ENCODE assay signal across 22 mouse cellular contexts in genomic region chr5:116258321-116258860, GRCm38 (mm10). TPM values are rescaled to one million over a fixed set of nuclear protein-coding genes. Genes with fewer than 3 reads are reported as not detected.
DNase-seq lines count a peak whose midpoint lies in the region; ATAC-seq and TF ChIP-seq lines count a peak whose summit lies in the region.
"Had no signal": no experiment of that assay in that cellular context is flagged by ENCODE, and none has a peak within 500 bp of the region (broad histone marks: within the 10 kb centered on the region; RNA-seq: fewer than 3 reads in every experiment).

No protein-coding gene starts in this region.

- H3K9ac ChIP-seq in hindbrain, embryonic 15.5 days = no peak overlapping the region
- no peak overlapping the region for H3K9ac ChIP-seq in hindbrain, embryonic 11.5 days (ENCODE audit: low read depth, low read length)
- no peak overlapping the region for H3K9ac ChIP-seq in neural tube, embryonic 13.5 days
- no peak overlapping the region for H3K9ac ChIP-seq in neural tube, embryonic 15.5 days (replicated peaks)
- no peak overlapping the region for H3K9ac ChIP-seq in midbrain, postnatal 0 days (replicated peaks; ENCODE audit: low read length, poor library complexity, severe bottlenecking)
- H3K9ac ChIP-seq: forebrain, embryonic 15.5 days had no signal

- H3K27ac ChIP-seq in hindbrain, embryonic 15.5 days (replicated peaks) = peak overlapping the region; percentile 21; the same call in 1 of the 2 replicates
- no peak overlapping the region for H3K27ac ChIP-seq in hindbrain, embryonic 11.5 days (ENCODE audit: low read depth, low read length)
- H3K27ac ChIP-seq in neural tube, embryonic 13.5 days (replicated peaks) = peak overlapping the region; percentile 54
- no peak overlapping the region for H3K27ac ChIP-seq in neural tube, embryonic 15.5 days (replicated peaks)
- H3K27ac ChIP-seq in midbrain, postnatal 0 days (ENCODE audit: low read depth, low read length) = no peak overlapping the region
- H3K27ac ChIP-seq: forebrain, embryonic 15.5 days; kidney, postnatal 0 days had no signal

- no peaks in the 10 kb centered on the region for H3K36me3 ChIP-seq in hindbrain, embryonic 15.5 days
- no peaks in the 10 kb centered on the region for H3K36me3 ChIP-seq in hindbrain, embryonic 11.5 days (ENCODE audit: control insufficient read depth, insufficient read depth, low read length)
- H3K36me3 ChIP-seq in neural tube, embryonic 13.5 days = no peaks in the 10 kb centered on the region
- no peaks in the 10 kb centered on the region for H3K36me3 ChIP-seq in neural tube, embryonic 15.5 days
- no peaks in the 10 kb centered on the region for H3K36me3 ChIP-seq in midbrain, postnatal 0 days (ENCODE audit: insufficient read depth, low read length)
- H3K36me3 ChIP-seq: forebrain, embryonic 15.5 days had no signal

- no peak overlapping the region for H3K4me2 ChIP-seq in hindbrain, embryonic 15.5 days
- H3K4me2 ChIP-seq in hindbrain, embryonic 11.5 days (replicated peaks; ENCODE audit: low read depth, low read length) = no peak overlapping the region
- H3K4me2 ChIP-seq in neural tube, embryonic 13.5 days = no peak overlapping the region
- no peak overlapping the region for H3K4me2 ChIP-seq in neural tube, embryonic 15.5 days
- no peak overlapping the region for H3K4me2 ChIP-seq in midbrain, postnatal 0 days (ENCODE audit: low read depth, low read length, poor library complexity, severe bottlenecking)
- H3K4me2 ChIP-seq: forebrain, embryonic 15.5 days; heart, embryonic 11.5 days had no signal

- H3K9me3 ChIP-seq in hindbrain, embryonic 15.5 days = no peaks in the 10 kb centered on the region
- H3K9me3 ChIP-seq in hindbrain, embryonic 11.5 days (ENCODE audit: control insufficient read depth, low read length) = no peaks in the 10 kb centered on the region
- H3K9me3 ChIP-seq in neural tube, embryonic 13.5 days = no peaks in the 10 kb centered on the region
- H3K9me3 ChIP-seq in neural tube, embryonic 15.5 days (replicated peaks) = no peaks in the 10 kb centered on the region
- no peaks in the 10 kb centered on the region for H3K9me3 ChIP-seq in midbrain, postnatal 0 days (ENCODE audit: low read length)
- H3K9me3 ChIP-seq: forebrain, embryonic 15.5 days had no signal

- peak; percentile 3 for DNase-seq in cerebellum, adult 8-10 months
- no peak for DNase-seq in hindbrain, embryonic 11.5 days (ENCODE audit: low spot score)
- DNase-seq in midbrain, postnatal 0 days (ENCODE audit: low spot score) = peak; percentile 79
- DNase-seq in left cerebral cortex, postnatal 36 days (ENCODE audit: low spot score in 2 of 2) = no peak
- DNase-seq: adrenal gland, postnatal 25 days; embryo, embryonic 11 days; gastrocnemius, postnatal 14 days; heart, adult 11 months; kidney, adult 2 months; lung, postnatal 4 days; right cerebral cortex, postnatal 25 days; spleen, adult 18-20 months had no signal

- intact Hi-C loops in left cerebral cortex, postnatal 36 days (cut with DNase I) = no loop called here

- 38% methylated on average over 8 of the region's 8 CpGs for WGBS in hindbrain, embryonic 15.5 days
- WGBS in hindbrain, embryonic 11.5 days = 70% methylated on average over 8 of the region's 8 CpGs
- 27% methylated on average over 8 of the region's 8 CpGs for WGBS in neural tube, embryonic 13.5 days
- 33% methylated on average over 8 of the region's 8 CpGs for WGBS in neural tube, embryonic 15.5 days
- 41% methylated on average over 8 of the region's 8 CpGs for WGBS in midbrain, postnatal 0 days

- peaks cover 9% of the 10 kb centered on the region for H3K4me1 ChIP-seq in hindbrain, embryonic 15.5 days (replicated peaks)
- H3K4me1 ChIP-seq in hindbrain, embryonic 11.5 days (replicated peaks; ENCODE audit: control insufficient read depth, insufficient read depth, low read length) = no peaks in the 10 kb centered on the region
- H3K4me1 ChIP-seq in neural tube, embryonic 13.5 days (replicated peaks) = peaks cover 16% of the 10 kb centered on the region
- H3K4me1 ChIP-seq in neural tube, embryonic 15.5 days = peaks cover 10% of the 10 kb centered on the region
- no peaks in the 10 kb centered on the region for H3K4me1 ChIP-seq in midbrain, postnatal 0 days (ENCODE audit: insufficient read depth, low read length)

- TF ChIP-seq CTCF in midbrain, postnatal 0 days (IDR thresholded peaks at IDR 0.05) = peak; percentile 18; the same call in 1 of the 2 replicates

- H3K4me3 ChIP-seq in hindbrain, embryonic 15.5 days = no peak overlapping the region
- H3K4me3 ChIP-seq in hindbrain, embryonic 11.5 days (ENCODE audit: low read depth, low read length) = no peak overlapping the region
- no peak overlapping the region for H3K4me3 ChIP-seq in neural tube, embryonic 13.5 days
- no peak overlapping the region for H3K4me3 ChIP-seq in neural tube, embryonic 15.5 days (replicated peaks)
- no peak overlapping the region for H3K4me3 ChIP-seq in midbrain, postnatal 0 days (ENCODE audit: low read depth, low read length)
- H3K4me3 ChIP-seq: forebrain, embryonic 15.5 days; myocyte had no signal

- no peaks in the 10 kb centered on the region for H3K27me3 ChIP-seq in hindbrain, embryonic 15.5 days
- H3K27me3 ChIP-seq in hindbrain, embryonic 11.5 days (ENCODE audit: control insufficient read depth, insufficient read depth, low read length) = no peaks in the 10 kb centered on the region
- H3K27me3 ChIP-seq in neural tube, embryonic 13.5 days = no peaks in the 10 kb centered on the region
- H3K27me3 ChIP-seq in neural tube, embryonic 15.5 days (replicated peaks) = no peaks in the 10 kb centered on the region
- H3K27me3 ChIP-seq in midbrain, postnatal 0 days (ENCODE audit: insufficient read depth, low read length) = no peaks in the 10 kb centered on the region
- H3K27me3 ChIP-seq: forebrain, embryonic 15.5 days had no signal

- no peak for ATAC-seq in cerebellum, adult (ENCODE audit: insufficient number of reproducible peaks, low FRiP score, low TSS enrichment)
- no peak for ATAC-seq in hindbrain, embryonic 15.5 days (ENCODE audit: low FRiP score, low read depth)
- ATAC-seq in hindbrain, embryonic 11.5 days (ENCODE audit: low FRiP score) = no peak
- ATAC-seq in neural tube, embryonic 13.5 days (ENCODE audit: low read depth) = no peak
- no peak for ATAC-seq in neural tube, embryonic 15.5 days (ENCODE audit: low FRiP score)
- no peak for ATAC-seq in midbrain, postnatal 0 days (ENCODE audit: low FRiP score)
- ATAC-seq: forebrain, embryonic 15.5 days had no signal

RNA-seq across cellular contexts. Expression of gene Ccdc60, which starts 30.4 kb away (rescaled TPM):
- polyA plus RNA-seq in hindbrain, embryonic 15.5 days (2015; fragmentation: Nextera tagmentation; extraction: Ambion mirVana) = 2.5 and 2.8 TPM in 2 replicates
- 2.0 and 2.2 TPM in 2 replicates for polyA plus RNA-seq in hindbrain, embryonic 11.5 days (2014; fragmentation: Nextera tagmentation; extraction: Ambion mirVana)
- polyA plus RNA-seq in neural tube, embryonic 13.5 days (2015; fragmentation: Nextera tagmentation; extraction: Ambion mirVana) = 0.82 and 1.0 TPM in 2 replicates
- 1.3 and 1.4 TPM in 2 replicates for polyA plus RNA-seq in neural tube, embryonic 15.5 days (2015; fragmentation: Nextera tagmentation; extraction: Ambion mirVana)
- 1.8 and 2.2 TPM in 2 replicates for total RNA-seq in midbrain, postnatal 0 days (2014; rRNA removed)
- 2.5 and 2.6 TPM in 2 replicates for polyA plus RNA-seq in midbrain, postnatal 0 days (2015; fragmentation: Nextera tagmentation; extraction: Ambion mirVana)
- total RNA-seq in left cerebral cortex, postnatal 36 days (2021) = under 1 TPM; 0.11 to 0.17 TPM
- total RNA-seq: adrenal gland, postnatal 25 days; gastrocnemius, postnatal 14 days; liver, adult 2 months had no signal
- polyA plus RNA-seq: liver, adult 2 months; liver, embryonic 16.5 days had no signal

Comparison
In these comparisons a context has a peak if more than half of its experiments do, and no peak if none do; other contexts are left out.
1. H3K27ac ChIP-seq: peak in hindbrain, embryonic 15.5 days (single experiment) and neural tube, embryonic 13.5 days (single experiment); none in hindbrain, embryonic 11.5 days (single experiment), neural tube, embryonic 15.5 days (single experiment) and midbrain, postnatal 0 days (single experiment).
2. DNase-seq: peak in cerebellum, adult 8-10 months (single experiment) and midbrain, postnatal 0 days (single experiment); none in hindbrain, embryonic 11.5 days (single experiment) and left cerebral cortex, postnatal 36 days (0 of 2).